Mouse (Mus musculus): ENCODE data around the gene Cd93.
A peak's percentile ranks its signal among the peaks of the same experiment; 100 is the strongest.

Gene Cd93

GRCm38 (mm10) chr2:148443249-148443958, at the start of gene Cd93:
Gene Cd93 (minus strand): TSS chr2:148443563.
- peak; percentile 22 for DNase-seq

DNA sequence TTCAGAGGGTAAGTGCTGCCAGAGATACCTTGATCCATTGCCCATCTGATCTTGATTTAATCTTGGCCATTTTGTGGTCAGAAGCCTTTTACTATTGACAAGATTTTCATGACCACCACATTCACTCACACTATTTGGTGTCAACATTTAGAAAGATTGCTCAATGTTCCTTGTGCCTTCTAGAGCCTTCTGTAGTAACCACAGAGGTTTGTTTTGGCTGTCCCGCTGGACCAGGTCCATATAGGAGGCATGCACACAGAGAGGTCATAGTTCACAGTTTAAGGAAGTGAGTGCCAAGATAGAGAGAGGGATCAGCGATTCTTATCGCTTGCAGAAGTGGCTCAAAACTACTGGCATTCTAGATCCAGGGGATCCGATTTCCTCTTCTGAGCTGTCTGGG, 48.7 kb upstream of the Cd93 start:
- DNase-seq = no peak

DNA sequence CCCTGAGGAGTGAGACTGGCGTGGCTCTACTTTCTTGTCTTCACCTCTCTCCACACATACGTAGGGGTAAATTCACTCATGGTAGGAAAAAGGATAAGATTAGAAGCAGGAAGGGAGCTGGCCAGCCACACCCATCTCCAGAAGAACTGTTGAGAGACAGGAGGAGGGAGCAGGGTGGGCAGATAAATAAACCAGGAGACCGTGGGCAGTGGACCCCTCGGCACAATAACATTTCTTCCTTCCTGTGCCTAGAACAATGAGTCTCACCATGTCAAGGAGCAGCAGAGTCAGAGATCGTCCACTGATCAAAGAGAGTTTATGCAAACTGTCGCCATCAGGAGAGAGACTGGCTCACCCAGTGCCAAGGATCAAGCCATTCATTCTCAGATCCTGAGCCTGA, 46.8 kb upstream of the Cd93 start:
- DNase-seq = no peak

- DNase-seq = no peak
Observed at GRCm38 (mm10) chr2:148488885-148489284, 45.5 kb upstream of the Cd93 start.

DNA sequence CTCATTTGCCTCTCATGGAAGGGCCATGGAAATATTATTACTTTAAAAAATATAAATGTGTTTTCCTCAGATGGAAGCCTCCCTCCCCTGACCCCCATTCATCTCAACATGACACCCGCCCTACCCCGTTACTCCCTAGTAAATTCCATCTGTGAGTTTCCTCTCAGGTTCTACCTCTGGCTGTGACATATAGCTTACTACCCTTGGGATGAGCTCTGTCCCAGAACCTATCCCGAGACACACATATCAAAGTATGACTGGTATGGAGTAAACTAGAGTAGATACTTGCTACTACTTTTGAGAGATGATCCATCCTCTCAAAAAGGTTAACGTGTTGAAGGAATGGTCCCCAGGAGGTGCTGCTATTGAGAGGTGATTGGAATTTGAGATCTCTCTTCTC, 42.2 kb upstream of the Cd93 start:
- no peak for DNase-seq

- DNase-seq = no peak
Observed at GRCm38 (mm10) chr2:148480376-148480775, 37.0 kb upstream of the Cd93 start.

- DNase-seq = peak; percentile 56
Observed at GRCm38 (mm10) chr2:148478141-148478701, 34.9 kb upstream of the Cd93 start.

- no peak for DNase-seq
Observed at GRCm38 (mm10) chr2:148477346-148477745, 34.0 kb upstream of the Cd93 start.

GRCm38 (mm10) chr2:148476576-148476975, 33.2 kb upstream of the Cd93 start:
- DNase-seq = no peak

GRCm38 (mm10) chr2:148475879-148476495, 32.6 kb upstream of the Cd93 start:
- DNase-seq = no peak

DNA sequence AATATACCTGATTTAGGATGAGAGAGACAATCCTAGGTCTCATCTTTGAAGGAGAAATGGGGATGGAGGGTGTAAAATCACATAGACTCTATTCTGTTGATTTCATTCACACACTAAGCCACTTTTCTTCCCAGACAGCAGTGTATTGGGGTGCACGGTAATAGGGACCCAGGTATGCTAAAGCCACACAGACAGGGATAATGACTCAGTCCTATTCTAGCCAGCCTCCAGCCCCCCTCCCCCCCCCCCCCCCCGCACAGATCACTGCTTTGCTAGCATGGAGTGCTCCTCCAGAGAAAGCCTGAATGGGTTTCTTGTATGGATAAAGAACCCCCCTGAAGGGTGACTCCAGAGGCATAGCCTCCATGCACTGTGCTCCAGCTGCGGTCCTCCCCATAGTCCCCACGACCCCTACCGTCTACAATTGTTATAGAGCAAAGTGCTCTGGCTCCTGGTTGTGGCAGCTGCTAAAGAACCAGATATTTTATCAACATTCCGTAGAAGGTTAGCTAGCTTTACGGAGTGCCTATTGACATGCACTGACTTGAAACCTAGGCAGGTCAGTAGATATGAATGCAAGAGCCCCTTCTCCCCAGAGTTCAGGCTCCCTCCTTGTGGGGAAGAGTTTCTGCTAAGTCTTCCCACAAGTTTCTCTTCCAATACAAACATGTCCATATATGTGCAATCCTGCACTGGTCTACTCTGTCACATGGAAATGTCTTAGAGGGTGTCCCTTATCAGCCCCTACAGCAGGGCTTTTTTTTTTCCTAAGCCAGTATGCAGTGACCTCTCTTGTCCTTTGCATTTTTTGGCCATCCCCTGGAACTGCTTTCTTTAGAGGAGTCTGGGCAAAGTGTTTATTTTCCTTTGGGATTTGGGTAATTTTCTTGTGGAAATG, 26.2 kb upstream of the Cd93 start:
- DNase-seq = peak; percentile 26

GRCm38 (mm10) chr2:148467921-148468440, 24.6 kb upstream of the Cd93 start:
- DNase-seq = no peak

- DNase-seq = no peak
Observed at GRCm38 (mm10) chr2:148455341-148455740, 12.0 kb upstream of the Cd93 start.

- DNase-seq = no peak
Observed at GRCm38 (mm10) chr2:148454014-148454542, 10.7 kb upstream of the Cd93 start.

DNA sequence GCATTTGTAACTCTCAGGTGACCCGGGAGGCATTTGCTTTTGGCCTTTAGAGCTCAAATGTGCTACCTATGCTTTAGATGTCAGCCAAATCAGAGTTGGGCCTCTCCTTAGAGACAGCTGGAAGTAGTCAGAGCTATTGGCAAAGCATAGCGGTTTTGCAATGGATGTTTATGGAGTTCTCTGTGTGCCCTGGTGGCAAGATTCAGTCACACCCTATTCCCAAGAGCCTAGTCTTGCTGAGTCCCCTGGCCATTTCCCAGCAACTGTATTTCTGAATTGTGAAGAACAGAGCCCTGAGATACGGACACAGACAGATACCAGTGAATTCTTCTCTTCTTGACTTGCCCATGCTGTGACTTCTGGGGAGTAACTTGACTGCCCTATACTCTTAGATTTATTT, 9.7 kb upstream of the Cd93 start:
- no peak for DNase-seq

DNA sequence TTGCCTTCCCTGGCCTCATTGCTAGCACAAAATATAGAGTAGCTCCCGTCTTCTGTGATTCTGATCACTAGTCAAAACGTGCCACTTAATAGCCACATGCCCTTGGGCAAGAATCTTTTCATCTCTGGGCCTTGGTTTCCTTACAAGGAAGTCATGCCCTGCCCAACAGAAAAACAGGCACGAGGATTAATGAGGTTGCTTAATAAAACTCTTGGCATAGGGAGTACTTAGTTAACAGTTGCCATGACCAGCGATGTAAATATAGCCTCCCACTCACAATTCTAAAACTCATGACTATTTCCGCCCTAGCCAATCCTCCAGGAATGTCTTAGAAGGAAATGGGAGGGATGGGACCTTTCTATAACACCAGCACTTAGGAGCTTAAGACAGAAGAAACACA, 8.1 kb upstream of the Cd93 start:
- DNase-seq = no peak

GRCm38 (mm10) chr2:148450616-148451015, 7.3 kb upstream of the Cd93 start:
- no peak for DNase-seq

- no peak for DNase-seq
Observed at GRCm38 (mm10) chr2:148449659-148450058, 6.3 kb upstream of the Cd93 start.

GRCm38 (mm10) chr2:148446446-148446845, 3.1 kb upstream of the Cd93 start:
- DNase-seq = no peak

GRCm38 (mm10) chr2:148445616-148446015, 2.3 kb upstream of the Cd93 start:
- no peak for DNase-seq

DNA sequence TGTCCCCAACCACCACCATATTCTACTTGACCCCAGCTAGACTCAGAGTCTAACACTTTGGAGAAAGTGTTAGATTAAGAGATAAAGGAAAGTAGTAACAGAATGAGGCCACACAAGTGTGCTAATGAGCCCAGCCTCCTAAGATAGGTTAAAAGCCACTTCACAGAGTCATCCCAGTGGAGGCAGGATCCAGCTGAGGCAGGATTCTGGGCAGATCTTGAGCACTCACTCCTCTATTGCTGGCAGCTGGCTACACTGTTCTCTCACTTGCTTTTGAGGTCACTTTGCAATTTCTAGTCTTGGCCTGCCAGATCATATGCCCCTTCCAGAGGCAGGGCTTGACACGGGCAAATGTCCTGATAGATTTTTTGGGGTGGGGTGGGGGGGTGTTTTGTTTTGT, 1.1 kb upstream of the Cd93 start:
- DNase-seq = no peak

DNA sequence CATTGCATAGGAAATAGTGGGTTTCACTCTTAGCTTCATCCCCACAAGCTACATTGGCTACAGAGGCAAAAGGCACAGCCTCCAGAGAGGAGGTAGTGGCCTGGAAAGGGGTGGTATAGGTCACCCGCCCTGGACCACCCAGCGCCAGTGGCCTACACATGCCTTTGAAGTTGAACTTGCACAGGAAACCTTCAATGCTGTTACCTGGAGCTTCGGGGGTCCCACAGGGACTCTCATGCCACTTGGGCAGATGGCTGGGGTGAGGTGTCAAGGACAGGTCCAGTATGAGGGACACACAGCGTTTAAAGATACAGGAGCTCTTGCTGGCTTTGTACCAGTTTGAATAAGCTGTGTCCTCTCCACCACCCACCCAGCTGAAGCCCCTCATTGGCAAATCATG, 653 bp downstream of the Cd93 start:
- DNase-seq = no peak

- no peak for DNase-seq
Observed at GRCm38 (mm10) chr2:148442172-148442571, 1.2 kb downstream of the Cd93 start.

Measured in embryo, embryonic 11 days (tissue).